Mouse (Mus musculus): Measurements from ENCODE around the gene Farp1. TPM values are rescaled to one million over a fixed set of nuclear protein-coding genes. Genes with fewer than 3 reads are reported as not detected.

The Farp1 gene
- polyA plus RNA-seq, 1 experiment = 28.8 TPM

GRCm38 (mm10) chr14:121112061-121112460, 77.1 kb downstream of the Farp1 start:
- Histone ChIP-seq H3K4me3 (ENCODE audit: insufficient read depth, low read depth, low read length) (no peak overlapping the region), H3K27me3 (replicated peaks; ENCODE audit: control insufficient read depth, insufficient read depth, low read length) (no peaks in the 10 kb centered on the region), H3K27ac (ENCODE audit: insufficient read depth, low read depth, low read length) (no peak overlapping the region), H3K4me1 (ENCODE audit: control insufficient read depth, insufficient read depth, low read length) (peaks cover 32% of the 10 kb centered on the region), H3K36me3 (ENCODE audit: control insufficient read depth, insufficient read depth, low read length) (no peaks in the 10 kb centered on the region)
- DNase-seq = no peak
- 80% methylated on average over 8 of the region's 8 CpGs for WGBS
- TF ChIP-seq POLR2A (IDR thresholded peaks at IDR 0.05; ENCODE audit: low read depth, low read length) = no peak
- TF ChIP-seq CTCF (conservative IDR thresholded peaks at IDR 0.05; ENCODE audit: insufficient read depth, insufficient read length, low read depth, low read length) = no peak

- TF ChIP-seq CTCF (conservative IDR thresholded peaks at IDR 0.05; ENCODE audit: insufficient read depth, insufficient read length, low read depth, low read length) = no peak
- no peak for TF ChIP-seq POLR2A (IDR thresholded peaks at IDR 0.05; ENCODE audit: low read depth, low read length)
- DNase-seq = peak; percentile 84
- Histone ChIP-seq H3K4me3 (ENCODE audit: insufficient read depth, low read depth, low read length) (no peak overlapping the region), H3K27me3 (replicated peaks; ENCODE audit: control insufficient read depth, insufficient read depth, low read length) (no peaks in the 10 kb centered on the region), H3K27ac (ENCODE audit: insufficient read depth, low read depth, low read length) (no peak overlapping the region; the same call in 1 of the 2 replicates), H3K4me1 (ENCODE audit: control insufficient read depth, insufficient read depth, low read length) (peaks cover 22% of the 10 kb centered on the region), H3K36me3 (ENCODE audit: control insufficient read depth, insufficient read depth, low read length) (no peaks in the 10 kb centered on the region)
- WGBS = 45% methylated on average over 6 of the region's 6 CpGs
These were observed 78.8 kb downstream of the Farp1 start for GRCm38 (mm10) chr14:121113785-121114184.

- no peak for TF ChIP-seq POLR2A (IDR thresholded peaks at IDR 0.05; ENCODE audit: low read depth, low read length)
- TF ChIP-seq CTCF (conservative IDR thresholded peaks at IDR 0.05; ENCODE audit: insufficient read depth, insufficient read length, low read depth, low read length) = no peak
- peak; percentile 84 for DNase-seq
- H3K27me3 ChIP-seq (replicated peaks; ENCODE audit: control insufficient read depth, insufficient read depth, low read length) = no peaks in the 10 kb centered on the region
- no peak overlapping the region for H3K4me3 ChIP-seq (ENCODE audit: insufficient read depth, low read depth, low read length)
- H3K4me1 ChIP-seq (ENCODE audit: control insufficient read depth, insufficient read depth, low read length) = peaks cover 14% of the 10 kb centered on the region; the same call in 1 of the 2 replicates
- peak overlapping the region; percentile 26; the same call in 1 of the 2 replicates for H3K27ac ChIP-seq (ENCODE audit: insufficient read depth, low read depth, low read length)
- 32% methylated on average over 4 of the region's 4 CpGs for WGBS
- H3K36me3 ChIP-seq (ENCODE audit: control insufficient read depth, insufficient read depth, low read length) = no peaks in the 10 kb centered on the region
These were observed 81.7 kb downstream of the Farp1 start for GRCm38 (mm10) chr14:121116696-121117095.

GRCm38 (mm10) chr14:121118860-121119259, 83.9 kb downstream of the Farp1 start:
- H3K4me3 ChIP-seq (ENCODE audit: insufficient read depth, low read depth, low read length) = no peak overlapping the region
- H3K36me3 ChIP-seq (ENCODE audit: control insufficient read depth, insufficient read depth, low read length) = no peaks in the 10 kb centered on the region
- peaks cover 11% of the 10 kb centered on the region; the same call in 1 of the 2 replicates for H3K4me1 ChIP-seq (ENCODE audit: control insufficient read depth, insufficient read depth, low read length)
- H3K27ac ChIP-seq (ENCODE audit: insufficient read depth, low read depth, low read length) = no peak overlapping the region
- H3K27me3 ChIP-seq (replicated peaks; ENCODE audit: control insufficient read depth, insufficient read depth, low read length) = no peaks in the 10 kb centered on the region
- WGBS = 66% methylated on average over 7 of the region's 7 CpGs
- no peak for TF ChIP-seq POLR2A (IDR thresholded peaks at IDR 0.05; ENCODE audit: low read depth, low read length)
- TF ChIP-seq CTCF (conservative IDR thresholded peaks at IDR 0.05; ENCODE audit: insufficient read depth, insufficient read length, low read depth, low read length) = no peak
- no peak for DNase-seq

- Histone ChIP-seq H3K4me1 (ENCODE audit: control insufficient read depth, insufficient read depth, low read length) (peaks cover 5% of the 10 kb centered on the region; the same call in 1 of the 2 replicates), H3K4me3 (ENCODE audit: insufficient read depth, low read depth, low read length) (no peak overlapping the region), H3K27ac (ENCODE audit: insufficient read depth, low read depth, low read length) (no peak overlapping the region), H3K27me3 (replicated peaks; ENCODE audit: control insufficient read depth, insufficient read depth, low read length) (no peaks in the 10 kb centered on the region), H3K36me3 (ENCODE audit: control insufficient read depth, insufficient read depth, low read length) (no peaks in the 10 kb centered on the region)
- WGBS = 44% methylated on average over 3 of the region's 3 CpGs
- TF ChIP-seq POLR2A (IDR thresholded peaks at IDR 0.05; ENCODE audit: low read depth, low read length) (no peak), CTCF (conservative IDR thresholded peaks at IDR 0.05; ENCODE audit: insufficient read depth, insufficient read length, low read depth, low read length) (no peak)
- peak; percentile 38 for DNase-seq
These were observed 86.7 kb downstream of the Farp1 start for GRCm38 (mm10) chr14:121121664-121122063.

GRCm38 (mm10) chr14:121122852-121123251, 87.9 kb downstream of the Farp1 start:
- no peak overlapping the region for H3K4me3 ChIP-seq (ENCODE audit: insufficient read depth, low read depth, low read length)
- H3K27me3 ChIP-seq (replicated peaks; ENCODE audit: control insufficient read depth, insufficient read depth, low read length) = no peaks in the 10 kb centered on the region
- no peak for TF ChIP-seq POLR2A (IDR thresholded peaks at IDR 0.05; ENCODE audit: low read depth, low read length)
- TF ChIP-seq CTCF (conservative IDR thresholded peaks at IDR 0.05; ENCODE audit: insufficient read depth, insufficient read length, low read depth, low read length) = no peak
- no peaks in the 10 kb centered on the region for H3K36me3 ChIP-seq (ENCODE audit: control insufficient read depth, insufficient read depth, low read length)
- no peak for DNase-seq
- H3K4me1 ChIP-seq (ENCODE audit: control insufficient read depth, insufficient read depth, low read length) = no peaks in the 10 kb centered on the region
- WGBS = 62% methylated on average over 2 of the region's 2 CpGs
- no peak overlapping the region for H3K27ac ChIP-seq (ENCODE audit: insufficient read depth, low read depth, low read length)

GRCm38 (mm10) chr14:121124409-121125010, 89.5 kb downstream of the Farp1 start:
- H3K27me3 ChIP-seq (replicated peaks; ENCODE audit: control insufficient read depth, insufficient read depth, low read length) = no peaks in the 10 kb centered on the region
- H3K27ac ChIP-seq (ENCODE audit: insufficient read depth, low read depth, low read length) = no peak overlapping the region
- WGBS = 67% methylated on average over 8 of the region's 8 CpGs
- H3K36me3 ChIP-seq (ENCODE audit: control insufficient read depth, insufficient read depth, low read length) = no peaks in the 10 kb centered on the region
- H3K4me3 ChIP-seq (ENCODE audit: insufficient read depth, low read depth, low read length) = no peak overlapping the region
- peaks cover 8% of the 10 kb centered on the region for H3K4me1 ChIP-seq (ENCODE audit: control insufficient read depth, insufficient read depth, low read length)
- no peak for TF ChIP-seq POLR2A (IDR thresholded peaks at IDR 0.05; ENCODE audit: low read depth, low read length)
- no peak for TF ChIP-seq CTCF (conservative IDR thresholded peaks at IDR 0.05; ENCODE audit: insufficient read depth, insufficient read length, low read depth, low read length)
- DNase-seq = no peak
